Mouse (Mus musculus) erythroblast, adult 5-6 weeks (primary cell): ENCODE data around the gene Tmem97. TPM values are rescaled to one million over a fixed set of nuclear protein-coding genes. Genes with fewer than 3 reads are reported as not detected.
A peak's percentile ranks its signal among the peaks of the same experiment; 100 is the strongest.
"Not testable (repeated sequence)": the region's sequence is repeated elsewhere in the genome, so short reads cannot be mapped to it uniquely, and the experiment has no call there.

Experiments used
- ATAC-seq: replicated peaks from 2 replicates; pipeline ENCODE4 v1.8.0; 2016; ENCODE audit warnings: moderate number of reproducible peaks, mild to moderate bottlenecking, moderate TSS enrichment, inconsistent platforms; ENCODE audit not compliant: poor library complexity, low FRiP score, severe bottlenecking
- total RNA-seq, 2 experiments: library from RNA; stranded (forward) in 1 of 2; stranded (reverse) in 1 of 2; fragments of 150-400 nt in 1 of 2; fragments of 200-764, 138-1000 nt in 1 of 2; gene quantifications; 2 replicates each; pipeline versions ENCODE4 v1.2.3 to v1.2.4; 2015 to 2017; ENCODE audit warnings: low replicate concordance in 2 of 2

The Tmem97 gene
- 15.0 and 15.9 TPM in 2 replicates for total RNA-seq (2015; ENCODE audit: low replicate concordance)
- total RNA-seq (2017; ENCODE audit: low replicate concordance) = 3.5 and 7.2 TPM in 2 replicates

GRCm38 (mm10) chr11:78550168-78551058 lies at the start of gene Tmem97:
Gene Tmem97, minus strand, starts transcription at chr11:78550777.
- peak; percentile 99 for ATAC-seq

GRCm38 (mm10) chr11:78600051-78600450 lies 49.5 kb upstream of the Tmem97 start:
- no peak for ATAC-seq

- no peak for ATAC-seq
Observed at GRCm38 (mm10) chr11:78598763-78599415, 48.3 kb upstream of the Tmem97 start.

GRCm38 (mm10) chr11:78596750-78597149 lies 46.2 kb upstream of the Tmem97 start:
- no peak for ATAC-seq

GRCm38 (mm10) chr11:78595773-78596172 lies 45.2 kb upstream of the Tmem97 start:
- no peak for ATAC-seq

GRCm38 (mm10) chr11:78594271-78594964 lies 43.8 kb upstream of the Tmem97 start:
- ATAC-seq = no peak; the same call in 1 of the 2 replicates

GRCm38 (mm10) chr11:78587677-78588076 lies 37.1 kb upstream of the Tmem97 start:
- ATAC-seq = not testable (repeated sequence)

GRCm38 (mm10) chr11:78586099-78586498 lies 35.5 kb upstream of the Tmem97 start:
- ATAC-seq = no peak

GRCm38 (mm10) chr11:78582848-78583247 lies 32.3 kb upstream of the Tmem97 start:
- ATAC-seq = no peak

- no peak for ATAC-seq
Observed at GRCm38 (mm10) chr11:78574975-78575374, 24.4 kb upstream of the Tmem97 start.

- no peak for ATAC-seq
Observed at GRCm38 (mm10) chr11:78574536-78574935, 24.0 kb upstream of the Tmem97 start.

GRCm38 (mm10) chr11:78574031-78574430 lies 23.5 kb upstream of the Tmem97 start:
- ATAC-seq = not testable (repeated sequence)

GRCm38 (mm10) chr11:78571854-78572253 lies 21.3 kb upstream of the Tmem97 start:
- no peak for ATAC-seq

- no peak for ATAC-seq
Observed at GRCm38 (mm10) chr11:78571441-78571840, 20.9 kb upstream of the Tmem97 start.

- no peak for ATAC-seq
Observed at GRCm38 (mm10) chr11:78569806-78570205, 19.2 kb upstream of the Tmem97 start.

- ATAC-seq = no peak
Observed at GRCm38 (mm10) chr11:78568827-78569226, 18.2 kb upstream of the Tmem97 start.

GRCm38 (mm10) chr11:78567614-78568013 lies 17.0 kb upstream of the Tmem97 start:
- no peak for ATAC-seq

- ATAC-seq = no peak
Observed at GRCm38 (mm10) chr11:78566775-78567174, 16.2 kb upstream of the Tmem97 start.

GRCm38 (mm10) chr11:78560447-78560846 lies 9.9 kb upstream of the Tmem97 start:
- ATAC-seq = peak; percentile 78

- ATAC-seq = 0 out of 2 replicates have a peak, but pooled peaks have one; percentile 5
Observed at GRCm38 (mm10) chr11:78557241-78557640, 6.7 kb upstream of the Tmem97 start.
